Mouse (Mus musculus): ENCODE measurements around the gene Trim6. TPM values are rescaled to one million over a fixed set of nuclear protein-coding genes. Genes with fewer than 3 reads are reported as not detected.
"Not testable (repeated sequence)": the region's sequence is repeated elsewhere in the genome, so short reads cannot be mapped to it uniquely, and the experiment has no call there.

The Trim6 gene
- polyA plus RNA-seq, 1 experiment from 2014 or later: 0.43 TPM

- Histone ChIP-seq H3K4me1 (replicated peaks) (peaks cover 8% of the 10 kb centered on the region; the same call in 1 of the 2 replicates), H3K27ac (replicated peaks) (no peak overlapping the region), H3K36me3 (replicated peaks) (no peaks in the 10 kb centered on the region), H3K9me3 (replicated peaks) (no peaks in the 10 kb centered on the region), H3K9ac (no peak overlapping the region), H3K4me2 (no peak overlapping the region), H3K27me3 (no peaks in the 10 kb centered on the region), H3K4me3 (replicated peaks) (no peak overlapping the region)
- WGBS (ENCODE audit: insufficient replicate concordance): 24% methylated on average over 2 of the region's 2 CpGs
- no peak for ATAC-seq (ENCODE audit: insufficient read depth)
These were observed 712 bp upstream of the Trim6 start for GRCm38 (mm10) chr7:104217881-104218280.

- H3K27me3 ChIP-seq: no peaks in the 10 kb centered on the region
- no peaks in the 10 kb centered on the region for H3K9me3 ChIP-seq (replicated peaks)
- no peaks in the 10 kb centered on the region for H3K4me1 ChIP-seq (replicated peaks)
- no peak overlapping the region for H3K4me2 ChIP-seq
- H3K4me3 ChIP-seq (replicated peaks): no peak overlapping the region
- 22% methylated on average over 2 of the region's 2 CpGs for WGBS (ENCODE audit: insufficient replicate concordance)
- H3K27ac ChIP-seq (replicated peaks): no peak overlapping the region
- no peaks in the 10 kb centered on the region for H3K36me3 ChIP-seq (replicated peaks)
- no peak for ATAC-seq (ENCODE audit: insufficient read depth)
- H3K9ac ChIP-seq: no peak overlapping the region
These were observed 12.6 kb downstream of the Trim6 start for GRCm38 (mm10) chr7:104231203-104231602.

GRCm38 (mm10) chr7:104240857-104241256 lies 22.3 kb downstream of the Trim6 start:
- no peak overlapping the region for H3K4me2 ChIP-seq
- no peaks in the 10 kb centered on the region for H3K36me3 ChIP-seq (replicated peaks)
- no peak overlapping the region for H3K4me3 ChIP-seq (replicated peaks)
- H3K9me3 ChIP-seq (replicated peaks): no peaks in the 10 kb centered on the region
- no peak overlapping the region for H3K27ac ChIP-seq (replicated peaks)
- H3K27me3 ChIP-seq: no peaks in the 10 kb centered on the region
- no peaks in the 10 kb centered on the region; the same call in 1 of the 2 replicates for H3K4me1 ChIP-seq (replicated peaks)
- H3K9ac ChIP-seq: no peak overlapping the region
- no peak for ATAC-seq (ENCODE audit: insufficient read depth)

GRCm38 (mm10) chr7:104243616-104244015 lies 25.0 kb downstream of the Trim6 start:
- Histone ChIP-seq H3K4me2 (no peak overlapping the region), H3K9me3 (replicated peaks) (no peaks in the 10 kb centered on the region), H3K27me3 (no peaks in the 10 kb centered on the region), H3K27ac (replicated peaks) (no peak overlapping the region), H3K9ac (no peak overlapping the region), H3K36me3 (replicated peaks) (no peaks in the 10 kb centered on the region), H3K4me3 (replicated peaks) (no peak overlapping the region), H3K4me1 (replicated peaks) (no peaks in the 10 kb centered on the region; the same call in 1 of the 2 replicates)
- WGBS (ENCODE audit: insufficient replicate concordance): 41% methylated on average over 1 of the region's 1 CpGs
- no peak for ATAC-seq (ENCODE audit: insufficient read depth)

- 3% methylated on average over 13 of the region's 13 CpGs for WGBS (ENCODE audit: insufficient replicate concordance)
- Histone ChIP-seq H3K27ac (replicated peaks) (peak within 1 kb of the TSS; percentile 56), H3K9ac (peak within 1 kb of the TSS; percentile 55), H3K4me3 (replicated peaks) (peak within 1 kb of the TSS; percentile 62), H3K9me3 (replicated peaks) (no peaks in the 10 kb centered on the region), H3K4me2 (peak within 1 kb of the TSS; percentile 69), H3K27me3 (no peaks in the 10 kb centered on the region), H3K36me3 (replicated peaks) (no peaks in the 10 kb centered on the region), H3K4me1 (replicated peaks) (no peaks in the 10 kb centered on the region; the same call in 1 of the 2 replicates)
- peak; percentile 74 for ATAC-seq (ENCODE audit: insufficient read depth)
These were observed 25.9 kb downstream of the Trim6 start, which contains the start of gene Trim34a for GRCm38 (mm10) chr7:104244287-104245181. Gene Trim34a, plus strand, starts transcription at chr7:104244457.

GRCm38 (mm10) chr7:104260380-104260779 lies 41.8 kb downstream of the Trim6 start:
- H3K9ac ChIP-seq; H3K4me2 ChIP-seq; ATAC-seq (ENCODE audit: insufficient read depth); H3K27me3 ChIP-seq; H3K4me1 ChIP-seq (replicated peaks); H3K27ac ChIP-seq (replicated peaks); H3K9me3 ChIP-seq (replicated peaks); H3K4me3 ChIP-seq (replicated peaks); H3K36me3 ChIP-seq (replicated peaks): not testable (repeated sequence)
- WGBS (ENCODE audit: insufficient replicate concordance): 68% methylated on average over 4 of the region's 4 CpGs

GRCm38 (mm10) chr7:104265335-104265734 lies 46.7 kb downstream of the Trim6 start:
- H3K9ac ChIP-seq; H3K4me3 ChIP-seq (replicated peaks); H3K36me3 ChIP-seq (replicated peaks); H3K4me1 ChIP-seq (replicated peaks); ATAC-seq (ENCODE audit: insufficient read depth); H3K9me3 ChIP-seq (replicated peaks); H3K27ac ChIP-seq (replicated peaks); H3K27me3 ChIP-seq; H3K4me2 ChIP-seq: not testable (repeated sequence)
- 50% methylated on average over 4 of the region's 5 CpGs for WGBS (ENCODE audit: insufficient replicate concordance)

GRCm38 (mm10) chr7:104279361-104279760 lies 60.8 kb downstream of the Trim6 start:
- not testable (repeated sequence) for ATAC-seq (ENCODE audit: insufficient read depth); H3K36me3 ChIP-seq (replicated peaks); H3K4me1 ChIP-seq (replicated peaks); H3K4me2 ChIP-seq; H3K9me3 ChIP-seq (replicated peaks); H3K27ac ChIP-seq (replicated peaks); H3K27me3 ChIP-seq; H3K4me3 ChIP-seq (replicated peaks); H3K9ac ChIP-seq
- WGBS (ENCODE audit: insufficient replicate concordance): 50% methylated on average over 3 of the region's 3 CpGs

Other genes with a start within 250 kb of the Trim6 start
- gene Olfr635, start 247.6 kb upstream of the Trim6 start, polyA plus RNA-seq (2015; fragmentation: Nextera tagmentation; extraction: Ambion mirVana): not detected in 2 replicates
- gene Olfr638, start 220.0 kb upstream of the Trim6 start, polyA plus RNA-seq (2015; fragmentation: Nextera tagmentation; extraction: Ambion mirVana): not detected in 2 replicates
- not detected in 2 replicates for gene Olfr639, start 201.5 kb upstream of the Trim6 start, polyA plus RNA-seq (2015; fragmentation: Nextera tagmentation; extraction: Ambion mirVana)
- not detected in 2 replicates for gene Olfr640, start 193.2 kb upstream of the Trim6 start, polyA plus RNA-seq (2015; fragmentation: Nextera tagmentation; extraction: Ambion mirVana)
- not detected in 2 replicates for gene Olfr641, start 183.3 kb upstream of the Trim6 start, polyA plus RNA-seq (2015; fragmentation: Nextera tagmentation; extraction: Ambion mirVana)
- gene Olfr642, start 166.1 kb upstream of the Trim6 start, polyA plus RNA-seq (2015; fragmentation: Nextera tagmentation; extraction: Ambion mirVana): not detected in 2 replicates
- not detected in 2 replicates for gene 4930516K23Rik, start 157.3 kb upstream of the Trim6 start, polyA plus RNA-seq (2015; fragmentation: Nextera tagmentation; extraction: Ambion mirVana)
- not detected in 2 replicates for gene Olfr644, start 146.9 kb upstream of the Trim6 start, polyA plus RNA-seq (2015; fragmentation: Nextera tagmentation; extraction: Ambion mirVana)
- not detected in 2 replicates for gene Olfr645, start 133.3 kb upstream of the Trim6 start, polyA plus RNA-seq (2015; fragmentation: Nextera tagmentation; extraction: Ambion mirVana)
- gene Olfr646, start 113.9 kb upstream of the Trim6 start, polyA plus RNA-seq (2015; fragmentation: Nextera tagmentation; extraction: Ambion mirVana): not detected in 2 replicates
- gene Ubqln5, start 89.0 kb upstream of the Trim6 start, polyA plus RNA-seq (2015; fragmentation: Nextera tagmentation; extraction: Ambion mirVana): not detected in 2 replicates
- not detected in 2 replicates for gene Olfr643, start 81.4 kb upstream of the Trim6 start, polyA plus RNA-seq (2015; fragmentation: Nextera tagmentation; extraction: Ambion mirVana)
- not detected in 2 replicates for gene Ubqln3, start 75.5 kb upstream of the Trim6 start, polyA plus RNA-seq (2015; fragmentation: Nextera tagmentation; extraction: Ambion mirVana)
- not detected in 2 replicates for gene Ubqlnl, start 68.2 kb upstream of the Trim6 start, polyA plus RNA-seq (2015; fragmentation: Nextera tagmentation; extraction: Ambion mirVana)
- gene Olfm5, start 54.0 kb upstream of the Trim6 start, polyA plus RNA-seq (2015; fragmentation: Nextera tagmentation; extraction: Ambion mirVana): not detected in 2 replicates
- 0.06 and 0.08 TPM in 2 replicates for gene Olfr648, start 35.4 kb upstream of the Trim6 start, polyA plus RNA-seq (2015; fragmentation: Nextera tagmentation; extraction: Ambion mirVana)
- gene Olfr649, start 22.8 kb upstream of the Trim6 start, polyA plus RNA-seq (2015; fragmentation: Nextera tagmentation; extraction: Ambion mirVana): not detected in 2 replicates
- 1.6 and 1.8 TPM in 2 replicates for gene Trim34a, start 25.7 kb downstream of the Trim6 start, polyA plus RNA-seq (2015; fragmentation: Nextera tagmentation; extraction: Ambion mirVana)
- 0.32 and 0.37 TPM in 2 replicates for gene Trim5, start 69.3 kb downstream of the Trim6 start, polyA plus RNA-seq (2015; fragmentation: Nextera tagmentation; extraction: Ambion mirVana)
- gene Trim12a, start 96.7 kb downstream of the Trim6 start, polyA plus RNA-seq (2015; fragmentation: Nextera tagmentation; extraction: Ambion mirVana): 3.1 and 3.4 TPM in 2 replicates
- gene Trim34b, start 110.7 kb downstream of the Trim6 start, polyA plus RNA-seq (2015; fragmentation: Nextera tagmentation; extraction: Ambion mirVana): 0.07 TPM in 1 of 2 replicates, not detected in the other
- gene Trim12c, start 134.6 kb downstream of the Trim6 start, polyA plus RNA-seq (2015; fragmentation: Nextera tagmentation; extraction: Ambion mirVana): 1.1 and 1.2 TPM in 2 replicates
- 0.28 and 0.36 TPM in 2 replicates for gene Trim30b, start 151.1 kb downstream of the Trim6 start, polyA plus RNA-seq (2015; fragmentation: Nextera tagmentation; extraction: Ambion mirVana)
- gene Trim30c, start 182.0 kb downstream of the Trim6 start, polyA plus RNA-seq (2015; fragmentation: Nextera tagmentation; extraction: Ambion mirVana): 0.30 and 0.53 TPM in 2 replicates
- 2.4 and 2.8 TPM in 2 replicates for gene Trim30a, start 246.4 kb downstream of the Trim6 start, polyA plus RNA-seq (2015; fragmentation: Nextera tagmentation; extraction: Ambion mirVana)

Data from liver, embryonic 15.5 days (tissue).